Mouse (Mus musculus) heart, adult 2 months (tissue): Measurements from ENCODE around the gene Tacc2. TPM values are rescaled to one million over a fixed set of nuclear protein-coding genes. Genes with fewer than 3 reads are reported as not detected.
A peak's percentile ranks its signal among the peaks of the same experiment; 100 is the strongest.

ENCODE experiments used
- DNase-seq, 2 experiments: peaks; one replicate each; pipeline ENCODE4 v3.0.0; 2021
- H3K27ac ChIP-seq: fragments of 200-600 bp; 2 replicates; pipeline ENCODE4 v1.8.1; 2022
- H3K27me3 ChIP-seq: fragments of 200-500 bp; 2 replicates; pipeline ENCODE4 v1.6.1; 2012; ENCODE audit warnings: mild to moderate bottlenecking, low read length, inconsistent platforms, mixed read lengths; ENCODE audit not compliant: control insufficient read depth, insufficient read depth
- H3K36me3 ChIP-seq: fragments of 200-500 bp; 2 replicates; pipeline ENCODE4 v1.6.1; 2012; ENCODE audit warnings: low read length, inconsistent platforms; ENCODE audit not compliant: control insufficient read depth, insufficient read depth
- H3K4me1 ChIP-seq: fragments of 200-500 bp; 2 replicates; pipeline ENCODE4 v1.6.1; 2011; ENCODE audit warnings: low read length; ENCODE audit not compliant: control insufficient read depth, insufficient read depth
- H3K4me3 ChIP-seq: fragments of 200-600 bp; 2 replicates; pipeline ENCODE4 v1.8.1; 2022
- H3K79me2 ChIP-seq: fragments of 200-500 bp; replicated peaks from 2 replicates; pipeline ENCODE4 v1.6.1; 2012; ENCODE audit warnings: mild to moderate bottlenecking, inconsistent platforms, low read length, moderate library complexity, mixed read lengths; ENCODE audit not compliant: control insufficient read depth, insufficient read depth
- H3K9ac ChIP-seq: fragments of 200-500 bp; 2 replicates; pipeline ENCODE4 v1.6.1; 2012; ENCODE audit warnings: low read depth, mild to moderate bottlenecking, control low read depth, inconsistent platforms, low read length, mixed read lengths
- CTCF ChIP-seq: fragments of 200-600 bp; IDR thresholded peaks from 2 replicates; pipeline ENCODE4 v1.8.1; 2022; ENCODE audit warnings: antibody characterized with exemption, mild to moderate bottlenecking, moderate library complexity
- EP300 ChIP-seq: fragments of 200-500 bp; IDR thresholded peaks from 2 replicates; pipeline ENCODE4 v1.6.1; 2011; ENCODE audit warnings: low read depth, low read length, control low read depth; ENCODE audit not compliant: insufficient read depth
- POLR2A ChIP-seq: fragments of 200-500 bp; IDR thresholded peaks from 2 replicates; pipeline ENCODE4 v1.6.1; 2011; ENCODE audit warnings: mild to moderate bottlenecking, low read depth, low read length, control low read depth; ENCODE audit not compliant: insufficient read depth
- WGBS: fragments of 180-500 bp; shearing (Covaris S2); methylation state at CpG from one replicate; pipeline ENCODE4 v1.1.7; 2018; 5-methylcytosine and 5-hydroxymethylcytosine counted together
- intact Hi-C: fragments of 180-260 bp; cut with DNase I; formaldehyde crosslinking; loops from one replicate; pipeline ENCODE4 v1.15.1; 2025
- polyA plus RNA-seq: library from polyadenylated mRNA; depleted of rRNA; stranded (reverse); fragments of >200 nt; gene quantifications from 2 replicates; pipeline ENCODE4 v1.2.3, GENCODE M21; 2012
- total RNA-seq, 2 experiments: library from RNA; stranded (reverse); gene quantifications; 2 replicates each; pipeline ENCODE4 v1.2.3; 2021

Tacc2 gene
- total and polyA plus RNA-seq, 3 experiments, result 117 to 480 (median 339) TPM

DNA sequence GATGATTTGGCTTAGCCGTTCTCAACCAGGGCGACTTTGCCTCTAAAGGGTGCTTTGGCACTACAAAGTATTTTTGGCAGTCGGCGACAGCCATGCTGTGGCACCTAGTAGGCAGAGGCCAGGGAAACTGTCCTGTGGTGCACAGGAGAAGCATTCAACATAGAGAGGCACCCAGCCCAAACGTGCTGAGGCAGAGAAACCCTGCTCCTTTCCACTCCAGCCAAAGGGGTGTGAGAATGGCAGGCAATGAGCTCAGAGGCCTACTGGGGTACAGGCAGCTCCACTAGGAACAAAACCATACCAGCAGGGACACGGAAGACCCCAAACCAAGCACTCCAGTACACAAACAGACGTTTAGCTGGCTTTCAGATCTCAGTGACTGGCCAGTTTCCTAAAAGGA, 37.1 kb upstream of the Tacc2 start:
- Histone ChIP-seq H3K27ac (no peak overlapping the region), H3K79me2 (no peaks in the 10 kb centered on the region; the same call in 1 of the 2 replicates), H3K27me3 (no peaks in the 10 kb centered on the region), H3K9ac (no peak overlapping the region), H3K36me3 (peaks cover 8% of the 10 kb centered on the region), H3K4me3 (no peak overlapping the region), H3K4me1 (no peaks in the 10 kb centered on the region; the same call in 1 of the 2 replicates)
- no peak for TF ChIP-seq EP300
- no peak for TF ChIP-seq POLR2A
- no peak for TF ChIP-seq CTCF
- intact Hi-C loops, result loop anchor here (10.0 kb wide), 1 partner anchor 325 kb away; the partner anchor contains the start of gene Plekha1
- no peak for DNase-seq
- 69% methylated on average over 7 of the region's 7 CpGs for WGBS

DNA sequence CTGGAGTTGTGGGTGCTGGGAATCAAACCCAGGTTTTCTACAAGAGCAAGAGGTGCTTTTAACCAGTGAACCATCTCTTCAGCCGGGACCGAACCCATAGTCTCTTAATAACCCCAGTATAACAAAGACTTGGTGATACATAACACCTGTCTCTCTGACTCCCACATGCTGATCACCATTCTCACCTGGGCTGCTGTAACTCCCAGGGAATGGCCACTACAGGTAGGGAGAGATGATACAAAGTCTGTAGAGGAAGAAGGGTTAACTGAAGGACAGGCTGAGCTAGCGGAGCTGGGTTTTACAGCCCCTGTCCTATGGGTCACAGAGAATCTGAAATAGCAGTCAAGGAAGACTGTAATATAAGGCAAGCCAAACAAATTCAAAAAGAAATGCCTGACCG, 34.1 kb upstream of the Tacc2 start:
- DNase-seq, result no peak

DNA sequence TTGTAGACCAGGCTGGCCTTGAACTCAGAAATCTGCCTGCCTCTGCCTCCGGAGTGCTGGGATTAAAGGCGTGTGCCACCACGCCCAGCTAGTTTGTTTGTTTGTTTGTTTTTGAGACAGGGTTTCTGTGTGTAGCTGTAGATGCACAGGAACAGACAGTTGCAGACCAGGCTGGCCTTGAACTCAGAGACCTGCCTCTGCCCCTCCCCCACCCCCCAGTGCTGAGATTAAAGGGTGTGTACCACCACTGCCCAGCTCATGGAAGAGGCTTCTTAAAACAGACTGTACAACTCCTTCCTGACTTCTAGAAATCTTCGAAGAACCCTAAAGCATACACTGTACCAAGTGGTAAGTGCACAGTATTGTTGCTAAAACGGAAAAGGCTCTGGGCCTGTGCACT, 31.8 kb upstream of the Tacc2 start:
- DNase-seq, result no peak
- TF ChIP-seq POLR2A, result no peak
- TF ChIP-seq EP300, result no peak
- no peak for TF ChIP-seq CTCF
- H3K4me1 ChIP-seq, result peaks cover 1% of the 10 kb centered on the region; the same call in 1 of the 2 replicates
- peaks cover 12% of the 10 kb centered on the region for H3K36me3 ChIP-seq
- intact Hi-C loops, result loop anchor here (5.0 to 10.0 kb wide), 3 partner anchors 102 to 319 kb away; partner anchors contain the start of gene Plekha1
- peak overlapping the region; percentile 89 for H3K27ac ChIP-seq
- no peak overlapping the region for H3K9ac ChIP-seq
- H3K79me2 ChIP-seq, result no peaks in the 10 kb centered on the region; the same call in 1 of the 2 replicates
- 86% methylated on average over 5 of the region's 5 CpGs for WGBS
- no peaks in the 10 kb centered on the region for H3K27me3 ChIP-seq
- H3K4me3 ChIP-seq, result no peak overlapping the region; the same call in 1 of the 2 replicates

More for the DNA sequence above, 34.1 kb upstream of the Tacc2 start:
- intact Hi-C loops, result loop anchor here (10.0 kb wide), 1 partner anchor 322 kb away; the partner anchor contains the start of gene Plekha1
- 97% methylated on average over 4 of the region's 4 CpGs for WGBS
- Histone ChIP-seq H3K4me3 (no peak overlapping the region), H3K27ac (no peak overlapping the region), H3K9ac (no peak overlapping the region), H3K4me1 (peaks cover 1% of the 10 kb centered on the region; the same call in 1 of the 2 replicates), H3K27me3 (no peaks in the 10 kb centered on the region), H3K36me3 (peaks cover 13% of the 10 kb centered on the region), H3K79me2 (no peaks in the 10 kb centered on the region; the same call in 1 of the 2 replicates)
- no peak for TF ChIP-seq POLR2A
- TF ChIP-seq EP300, result no peak
- no peak for TF ChIP-seq CTCF

DNA sequence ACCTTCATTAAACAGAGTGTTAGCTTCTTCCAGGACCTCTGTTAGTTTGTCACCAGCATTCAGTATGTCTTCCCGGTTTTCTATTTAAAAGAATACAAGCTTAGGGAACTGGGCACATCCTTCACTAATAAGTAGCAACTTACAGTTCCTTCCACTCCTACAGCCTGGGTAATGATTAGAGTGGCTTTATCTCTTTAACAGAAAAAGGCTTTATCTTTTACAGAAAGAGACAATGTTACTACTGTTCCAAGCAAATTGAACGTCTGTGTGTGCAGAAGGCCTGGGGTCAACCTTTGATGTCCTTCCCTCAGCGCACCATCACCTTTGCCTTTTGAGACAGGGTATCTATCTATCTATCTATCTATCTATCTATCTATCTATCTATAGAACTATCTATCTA, 31.3 kb upstream of the Tacc2 start:
- peaks cover 1% of the 10 kb centered on the region; the same call in 1 of the 2 replicates for H3K4me1 ChIP-seq
- no peaks in the 10 kb centered on the region; the same call in 1 of the 2 replicates for H3K79me2 ChIP-seq
- DNase-seq, result no peak
- peak overlapping the region; percentile 89 for H3K4me3 ChIP-seq
- 32% methylated on average over 3 of the region's 3 CpGs for WGBS
- peak overlapping the region; percentile 92; the same call in 1 of the 2 replicates for H3K9ac ChIP-seq
- H3K27me3 ChIP-seq, result no peaks in the 10 kb centered on the region
- intact Hi-C loops, result loop anchor here (1.0 to 10.0 kb wide), 4 partner anchors 13 to 319 kb away; partner anchors contain the start of gene Plekha1
- H3K36me3 ChIP-seq, result peaks cover 12% of the 10 kb centered on the region
- TF ChIP-seq CTCF (no peak), EP300 (no peak), POLR2A (no peak)
- H3K27ac ChIP-seq, result peak overlapping the region; percentile 89

DNA sequence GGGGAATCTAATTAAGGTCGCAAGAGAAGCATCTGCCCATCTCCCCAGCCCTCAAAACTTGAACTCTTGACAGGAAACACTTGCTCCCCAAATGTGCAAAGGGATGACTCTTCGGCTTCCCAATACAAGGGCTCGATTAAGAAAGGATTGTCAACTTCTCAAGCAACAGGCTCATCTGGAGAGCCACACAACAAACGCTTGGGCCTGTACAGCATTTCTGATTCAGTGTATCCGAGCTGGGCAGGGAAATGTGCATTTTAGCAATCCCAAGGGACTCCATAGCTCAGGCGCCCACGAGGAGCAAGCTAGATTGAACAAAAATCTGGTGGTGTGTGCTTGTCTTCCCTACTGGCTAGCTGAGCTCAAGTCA, 30.8 kb upstream of the Tacc2 start:
- peaks cover 11% of the 10 kb centered on the region for H3K36me3 ChIP-seq
- under 1% methylated on average over 7 of the region's 7 CpGs for WGBS
- no peaks in the 10 kb centered on the region for H3K27me3 ChIP-seq
- DNase-seq, result no peak
- H3K79me2 ChIP-seq, result no peaks in the 10 kb centered on the region; the same call in 1 of the 2 replicates
- TF ChIP-seq CTCF (no peak), EP300 (no peak), POLR2A (no peak)
- H3K4me3 ChIP-seq, result peak overlapping the region; percentile 89
- intact Hi-C loops, result loop anchor here (1.0 to 10.0 kb wide), 4 partner anchors 13 to 318 kb away; partner anchors contain the start of gene Plekha1
- H3K27ac ChIP-seq, result peak overlapping the region; percentile 89
- H3K9ac ChIP-seq, result peak overlapping the region; percentile 92
- H3K4me1 ChIP-seq, result peaks cover 1% of the 10 kb centered on the region; the same call in 1 of the 2 replicates

DNA sequence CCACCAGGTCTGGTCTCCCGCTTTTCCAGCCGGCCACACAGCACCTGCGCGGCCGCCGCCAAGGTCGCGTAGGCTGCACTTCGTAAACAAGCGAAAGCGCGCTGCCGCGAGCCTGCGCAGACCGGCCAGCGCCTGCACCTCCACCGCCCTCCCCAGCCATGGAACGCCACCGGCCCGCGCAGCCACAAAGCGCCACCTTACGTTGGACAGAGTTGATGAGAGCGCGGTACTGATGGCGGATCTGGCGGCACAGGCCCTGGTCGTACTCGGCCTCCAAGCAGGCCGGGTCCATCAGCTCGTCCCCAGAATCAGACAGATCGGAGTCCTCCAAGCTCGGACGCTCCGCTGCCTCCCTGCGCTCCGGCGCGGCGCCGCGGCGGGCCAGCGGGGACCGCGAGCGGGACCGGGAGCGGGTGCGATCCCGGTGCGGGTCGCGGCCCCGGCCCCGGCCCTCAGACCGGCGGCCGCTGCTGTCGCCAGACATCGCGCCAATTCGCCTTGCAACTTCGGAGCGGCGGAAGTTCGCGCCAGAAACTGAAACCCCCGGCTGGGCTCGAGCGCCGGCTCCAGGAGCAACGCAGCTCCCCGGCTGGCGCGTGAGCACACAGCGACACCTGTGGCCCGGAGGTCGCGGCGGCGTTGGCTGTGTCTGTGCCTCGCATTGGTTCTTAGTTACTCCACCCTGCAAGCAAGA, 30.3 kb upstream of the Tacc2 start:
- intact Hi-C loops, result loop anchor here (1.0 to 10.0 kb wide), 5 partner anchors 14 to 318 kb away; partner anchors contain the start of gene Plekha1
- TF ChIP-seq POLR2A, result peak; percentile 67
- TF ChIP-seq EP300, result peak; percentile 57; the same call in 1 of the 2 replicates
- TF ChIP-seq CTCF, result peak; percentile 79

More for the DNA sequence above, 30.3 kb upstream of the Tacc2 start:
- peak; percentile 93 to 96 for DNase-seq
- Histone ChIP-seq H3K27ac (peak overlapping the region; percentile 89), H3K27me3 (no peaks in the 10 kb centered on the region), H3K36me3 (peaks cover 10% of the 10 kb centered on the region), H3K4me3 (peak overlapping the region; percentile 89), H3K9ac (peak overlapping the region; percentile 92), H3K79me2 (no peaks in the 10 kb centered on the region; the same call in 1 of the 2 replicates), H3K4me1 (peaks cover 1% of the 10 kb centered on the region; the same call in 1 of the 2 replicates)
- 1% methylated on average over 84 of the region's 84 CpGs for WGBS
